Mouse (Mus musculus) forebrain, embryonic 15.5 days (tissue): Measurements from ENCODE around the gene Cables2. TPM values are rescaled to one million over a fixed set of nuclear protein-coding genes. Genes with fewer than 3 reads are reported as not detected.
A peak's percentile ranks its signal among the peaks of the same experiment; 100 is the strongest.

Experiments used
- ATAC-seq: fragments of 200-750 bp; cut with Nextera tagmentation; replicated peaks from 2 replicates; pipeline ENCODE4 v1.8.0; 2017; ENCODE audit warnings: mild to moderate bottlenecking, moderate TSS enrichment, moderate library complexity
- H3K27ac ChIP-seq: fragments of 300-500 bp; sonication (generic); replicated peaks from 2 replicates; pipeline ENCODE4 v1.5.1; 2015; ENCODE audit warnings: mild to moderate bottlenecking, inconsistent platforms
- H3K27me3 ChIP-seq: fragments of 300-500 bp; sonication (generic); 2 replicates; pipeline ENCODE4 v1.6.1; 2015; ENCODE audit warnings: inconsistent platforms
- H3K36me3 ChIP-seq: fragments of 300-500 bp; sonication (generic); 2 replicates; pipeline ENCODE4 v1.6.1; 2015; ENCODE audit warnings: mild to moderate bottlenecking, inconsistent platforms
- H3K4me1 ChIP-seq: fragments of 300-500 bp; sonication (generic); 2 replicates; pipeline ENCODE4 v1.6.1; 2015; ENCODE audit warnings: inconsistent platforms
- H3K4me2 ChIP-seq: fragments of 300-500 bp; sonication (generic); replicated peaks from 2 replicates; pipeline ENCODE4 v1.6.1; 2015; ENCODE audit warnings: mild to moderate bottlenecking, inconsistent platforms
- H3K4me3 ChIP-seq: fragments of 300-500 bp; sonication (generic); 2 replicates; pipeline ENCODE4 v1.5.1; 2015; ENCODE audit warnings: mild to moderate bottlenecking, inconsistent platforms
- H3K9ac ChIP-seq: fragments of 300-500 bp; sonication (generic); replicated peaks from 2 replicates; pipeline ENCODE4 v1.6.1; 2015; ENCODE audit warnings: mild to moderate bottlenecking, inconsistent platforms
- H3K9me3 ChIP-seq: fragments of 300-500 bp; sonication (generic); 2 replicates; pipeline ENCODE4 v1.6.1; 2016; ENCODE audit warnings: inconsistent platforms
- WGBS: fragments of 180-500 bp; shearing (Covaris S2); methylation state at CpG from one replicate; pipeline ENCODE4 v1.1.7; 2015; ENCODE audit warnings: mixed read lengths; 5-methylcytosine and 5-hydroxymethylcytosine counted together
- polyA plus RNA-seq: library from polyadenylated mRNA; unstranded; fragments of >200 nt; fragmentation: Nextera tagmentation; extraction: Ambion mirVana; gene quantifications from 2 replicates; pipeline ENCODE4 v1.2.1, GENCODE M21; 2015

Cables2 gene
- polyA plus RNA-seq, 1 experiment from 2014 or later = 21.6 TPM

GRCm38 (mm10) chr2:180228592-180228991 lies 44.7 kb downstream of the Cables2 start:
- H3K27me3 ChIP-seq = peaks cover 6% of the 10 kb centered on the region; the same call in 1 of the 2 replicates
- H3K9me3 ChIP-seq = no peaks in the 10 kb centered on the region
- H3K27ac ChIP-seq = no peak overlapping the region
- H3K4me3 ChIP-seq = no peak overlapping the region
- peaks cover 36% of the 10 kb centered on the region for H3K4me1 ChIP-seq
- 68% methylated on average over 7 of the region's 7 CpGs for WGBS
- H3K9ac ChIP-seq = no peak overlapping the region
- H3K36me3 ChIP-seq = no peaks in the 10 kb centered on the region
- ATAC-seq = no peak
- no peak overlapping the region for H3K4me2 ChIP-seq

GRCm38 (mm10) chr2:180228060-180228458 lies 45.2 kb downstream of the Cables2 start:
- no peak overlapping the region for H3K4me2 ChIP-seq
- WGBS = 52% methylated on average over 6 of the region's 6 CpGs

GRCm38 (mm10) chr2:180227262-180228059 lies 45.8 kb downstream of the Cables2 start:
- no peak overlapping the region for H3K9ac ChIP-seq
- ATAC-seq = peak; percentile 39

More at GRCm38 (mm10) chr2:180228060-180228458, 45.2 kb downstream of the Cables2 start:
- H3K9me3 ChIP-seq = no peaks in the 10 kb centered on the region
- H3K4me3 ChIP-seq = no peak overlapping the region
- H3K36me3 ChIP-seq = no peaks in the 10 kb centered on the region
- no peak for ATAC-seq
- no peak overlapping the region for H3K27ac ChIP-seq
- peaks cover 36% of the 10 kb centered on the region for H3K4me1 ChIP-seq
- H3K9ac ChIP-seq = no peak overlapping the region
- peaks cover 6% of the 10 kb centered on the region; the same call in 1 of the 2 replicates for H3K27me3 ChIP-seq

GRCm38 (mm10) chr2:180225762-180226378 lies 47.4 kb downstream of the Cables2 start, which contains the start of gene Lama5:
TSS of gene Lama5 (minus strand) at chr2:180225859.
- H3K4me1 ChIP-seq = peaks cover 42% of the 10 kb centered on the region
- H3K9ac ChIP-seq = peak within 1 kb of the TSS; percentile 49
- H3K4me2 ChIP-seq = peak within 1 kb of the TSS; percentile 98
- no peak within 1 kb of the TSS for H3K27ac ChIP-seq
- ATAC-seq = peak; percentile 53
- H3K36me3 ChIP-seq = no peaks in the 10 kb centered on the region
- peaks cover 6% of the 10 kb centered on the region; the same call in 1 of the 2 replicates for H3K27me3 ChIP-seq
- H3K9me3 ChIP-seq = no peaks in the 10 kb centered on the region
- peak within 1 kb of the TSS; percentile 58 for H3K4me3 ChIP-seq
- under 1% methylated on average over 37 of the region's 37 CpGs for WGBS

More at GRCm38 (mm10) chr2:180227262-180228059, 45.8 kb downstream of the Cables2 start:
- Histone ChIP-seq H3K36me3 (no peaks in the 10 kb centered on the region), H3K4me2 (peak overlapping the region; percentile 26), H3K27ac (no peak overlapping the region), H3K9me3 (no peaks in the 10 kb centered on the region), H3K4me3 (no peak overlapping the region), H3K4me1 (peaks cover 36% of the 10 kb centered on the region), H3K27me3 (peaks cover 6% of the 10 kb centered on the region; the same call in 1 of the 2 replicates)
- 1% methylated on average over 21 of the region's 21 CpGs for WGBS

GRCm38 (mm10) chr2:180225044-180225761 lies 48.1 kb downstream of the Cables2 start:
- Histone ChIP-seq H3K9ac (peak overlapping the region; percentile 49), H3K9me3 (no peaks in the 10 kb centered on the region), H3K27ac (no peak overlapping the region), H3K4me3 (peak overlapping the region; percentile 58), H3K27me3 (peaks cover 6% of the 10 kb centered on the region; the same call in 1 of the 2 replicates), H3K4me2 (peak overlapping the region; percentile 98), H3K4me1 (peaks cover 39% of the 10 kb centered on the region), H3K36me3 (no peaks in the 10 kb centered on the region)
- peak; percentile 23 for ATAC-seq
- WGBS = under 1% methylated on average over 55 of the region's 55 CpGs

GRCm38 (mm10) chr2:180224647-180225043 lies 48.7 kb downstream of the Cables2 start:
- H3K27ac ChIP-seq = no peak overlapping the region
- 4% methylated on average over 12 of the region's 13 CpGs for WGBS
- no peak for ATAC-seq
- H3K4me1 ChIP-seq = peaks cover 39% of the 10 kb centered on the region
- peak overlapping the region; percentile 98 for H3K4me2 ChIP-seq
- peak overlapping the region; percentile 58 for H3K4me3 ChIP-seq
- H3K9ac ChIP-seq = no peak overlapping the region
- H3K27me3 ChIP-seq = peaks cover 6% of the 10 kb centered on the region; the same call in 1 of the 2 replicates
- no peaks in the 10 kb centered on the region for H3K36me3 ChIP-seq
- no peaks in the 10 kb centered on the region for H3K9me3 ChIP-seq

- H3K36me3 ChIP-seq = no peaks in the 10 kb centered on the region
- peaks cover 38% of the 10 kb centered on the region for H3K4me1 ChIP-seq
- no peak overlapping the region for H3K27ac ChIP-seq
- no peak for ATAC-seq
- WGBS = 11% methylated on average over 6 of the region's 6 CpGs
- peaks cover 6% of the 10 kb centered on the region; the same call in 1 of the 2 replicates for H3K27me3 ChIP-seq
- H3K9ac ChIP-seq = no peak overlapping the region
- no peaks in the 10 kb centered on the region for H3K9me3 ChIP-seq
- no peak overlapping the region for H3K4me2 ChIP-seq
- H3K4me3 ChIP-seq = no peak overlapping the region
Observed at GRCm38 (mm10) chr2:180222250-180222649, 51.0 kb downstream of the Cables2 start.

GRCm38 (mm10) chr2:180221051-180221450 lies 52.2 kb downstream of the Cables2 start:
- Histone ChIP-seq H3K9ac (no peak overlapping the region), H3K4me2 (no peak overlapping the region), H3K4me3 (no peak overlapping the region), H3K4me1 (peaks cover 30% of the 10 kb centered on the region), H3K36me3 (no peaks in the 10 kb centered on the region), H3K9me3 (no peaks in the 10 kb centered on the region), H3K27ac (no peak overlapping the region), H3K27me3 (peaks cover 6% of the 10 kb centered on the region; the same call in 1 of the 2 replicates)
- no peak for ATAC-seq
- WGBS = 87% methylated on average over 9 of the region's 9 CpGs

GRCm38 (mm10) chr2:180220165-180220564 lies 53.1 kb downstream of the Cables2 start:
- Histone ChIP-seq H3K27ac (no peak overlapping the region), H3K9me3 (no peaks in the 10 kb centered on the region), H3K36me3 (no peaks in the 10 kb centered on the region), H3K4me1 (peaks cover 21% of the 10 kb centered on the region), H3K27me3 (peaks cover 6% of the 10 kb centered on the region; the same call in 1 of the 2 replicates), H3K4me2 (no peak overlapping the region), H3K4me3 (no peak overlapping the region), H3K9ac (no peak overlapping the region)
- 82% methylated on average over 9 of the region's 9 CpGs for WGBS
- no peak for ATAC-seq

GRCm38 (mm10) chr2:180219145-180219943 lies 54.0 kb downstream of the Cables2 start:
- Histone ChIP-seq H3K9me3 (no peaks in the 10 kb centered on the region), H3K27me3 (peaks cover 2% of the 10 kb centered on the region; the same call in 1 of the 2 replicates), H3K4me1 (peaks cover 14% of the 10 kb centered on the region), H3K36me3 (no peaks in the 10 kb centered on the region), H3K27ac (no peak overlapping the region), H3K9ac (no peak overlapping the region), H3K4me2 (no peak overlapping the region), H3K4me3 (no peak overlapping the region)
- ATAC-seq = no peak
- 66% methylated on average over 15 of the region's 15 CpGs for WGBS

GRCm38 (mm10) chr2:180218677-180219076 lies 54.6 kb downstream of the Cables2 start:
- 31% methylated on average over 5 of the region's 5 CpGs for WGBS

More at GRCm38 (mm10) chr2:180218677-180219076, 54.6 kb downstream of the Cables2 start:
- ATAC-seq = no peak
- Histone ChIP-seq H3K27me3 (no peaks in the 10 kb centered on the region; the same call in 1 of the 2 replicates), H3K9me3 (no peaks in the 10 kb centered on the region), H3K36me3 (no peaks in the 10 kb centered on the region), H3K4me1 (peaks cover 14% of the 10 kb centered on the region), H3K4me3 (no peak overlapping the region), H3K27ac (no peak overlapping the region), H3K9ac (no peak overlapping the region), H3K4me2 (no peak overlapping the region)
